Mouse (Mus musculus) neural tube, embryonic 14.5 days (tissue): ENCODE results near the gene Gm13272. TPM values are rescaled to one million over a fixed set of nuclear protein-coding genes. Genes with fewer than 3 reads are reported as not detected.
"Not testable (repeated sequence)": the region's sequence is repeated elsewhere in the genome, so short reads cannot be mapped to it uniquely, and the experiment has no call there.

Source experiments
- ATAC-seq: fragments of 200-750 bp; cut with Nextera tagmentation; 2 replicates; pipeline ENCODE4 v1.8.0; 2017; ENCODE audit warnings: low read depth, mild to moderate bottlenecking, moderate TSS enrichment, moderate library complexity
- H3K27ac ChIP-seq: fragments of 300-500 bp; sonication (generic); 2 replicates; pipeline ENCODE4 v1.5.1; 2014; ENCODE audit warnings: low read depth, mild to moderate bottlenecking, control low read depth, low read length, moderate library complexity, mixed read lengths
- H3K27me3 ChIP-seq: fragments of 300-500 bp; sonication (generic); 2 replicates; pipeline ENCODE4 v1.6.1; 2014; ENCODE audit warnings: low read length; ENCODE audit not compliant: control insufficient read depth, insufficient read depth
- H3K36me3 ChIP-seq: fragments of 300-500 bp; sonication (generic); 2 replicates; pipeline ENCODE4 v1.6.1; 2014; ENCODE audit warnings: low read length, mixed read lengths; ENCODE audit not compliant: control insufficient read depth, insufficient read depth
- H3K4me1 ChIP-seq: fragments of 300-500 bp; sonication (generic); 2 replicates; pipeline ENCODE4 v1.6.1; 2014; ENCODE audit warnings: low read length; ENCODE audit not compliant: control insufficient read depth, insufficient read depth
- H3K4me2 ChIP-seq: fragments of 300-500 bp; sonication (generic); 2 replicates; pipeline ENCODE4 v1.6.1; 2014; ENCODE audit warnings: mild to moderate bottlenecking, low read depth, low read length, control low read depth
- H3K4me3 ChIP-seq: fragments of 300-500 bp; sonication (generic); 2 replicates; pipeline ENCODE4 v1.5.1; 2014; ENCODE audit warnings: low read depth, low read length, control low read depth, mixed read lengths
- H3K9ac ChIP-seq: fragments of 300-500 bp; sonication (generic); replicated peaks from 2 replicates; pipeline ENCODE4 v1.6.1; 2014; ENCODE audit warnings: low read depth, mild to moderate bottlenecking, control low read depth, low read length, mixed read lengths
- H3K9me3 ChIP-seq: fragments of 300-500 bp; sonication (generic); 2 replicates; pipeline ENCODE4 v1.6.1; 2016; ENCODE audit warnings: low read length; ENCODE audit not compliant: control insufficient read depth
- WGBS: fragments of 180-500 bp; shearing (Covaris S2); extraction: QIAGEN DNeasy Blood & Tissue Kit; methylation state at CpG from one replicate; pipeline ENCODE4 v1.1.7; 2014; 5-methylcytosine and 5-hydroxymethylcytosine counted together
- polyA plus RNA-seq: library from polyadenylated mRNA; unstranded; fragments of >200 nt; fragmentation: Nextera tagmentation; extraction: Ambion mirVana; gene quantifications from 2 replicates; pipeline ENCODE4 v1.2.1, GENCODE M21; 2014

Gene Gm13272
- polyA plus RNA-seq, 1 experiment from 2014 or later, result not detected

DNA sequence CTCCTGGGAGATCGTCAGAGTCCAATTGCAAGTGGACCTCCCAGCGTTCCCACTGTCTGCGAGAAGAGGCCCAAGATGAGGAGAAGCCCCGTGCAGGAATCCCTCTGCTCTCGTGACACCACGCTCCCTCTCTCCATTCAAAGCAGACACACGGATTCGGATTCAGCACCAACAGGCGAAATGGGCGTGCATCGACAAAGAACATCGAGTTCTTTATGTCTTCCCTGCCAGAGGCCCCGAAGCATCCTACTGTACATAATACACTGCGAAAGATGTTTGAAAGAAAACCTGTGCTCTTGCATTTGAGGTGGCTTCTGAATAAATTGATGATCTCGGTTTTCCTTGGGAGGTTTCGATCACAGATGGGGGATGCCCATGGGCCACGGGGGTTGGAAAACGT, 670 bp downstream of the Gm13272 start:
- not testable (repeated sequence) for H3K4me1 ChIP-seq, H3K36me3 ChIP-seq, H3K4me2 ChIP-seq, H3K4me3 ChIP-seq, H3K27ac ChIP-seq, H3K27me3 ChIP-seq, ATAC-seq, H3K9me3 ChIP-seq, H3K9ac ChIP-seq
- WGBS, result 48% methylated on average over 15 of the region's 18 CpGs

DNA sequence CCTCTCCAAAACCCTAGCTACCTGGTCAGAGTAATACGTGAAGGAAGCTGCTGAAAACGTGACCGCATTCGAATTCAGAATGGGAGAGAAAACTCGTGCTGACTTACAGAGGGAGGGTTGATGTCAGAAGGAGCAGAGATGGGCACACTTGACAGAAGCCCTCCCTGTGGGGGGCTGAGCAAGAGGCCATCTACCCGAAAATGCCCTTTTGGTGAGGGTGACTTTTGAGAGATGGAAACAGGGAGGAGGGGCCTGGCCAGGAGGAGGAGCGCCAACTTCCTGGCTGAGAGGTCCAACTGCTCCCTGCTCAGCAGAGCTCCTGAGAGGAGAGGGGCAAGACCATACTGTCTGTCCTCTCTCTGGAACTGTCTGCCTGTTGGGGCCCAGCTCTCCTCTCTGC, 2.2 kb downstream of the Gm13272 start, which contains the start of gene Ifnz:
Gene Ifnz, plus strand, starts transcription at position 301 of the 400 bp plus-strand sequence.
- H3K9ac ChIP-seq, H3K4me3 ChIP-seq, H3K27ac ChIP-seq, H3K36me3 ChIP-seq, H3K27me3 ChIP-seq, H3K4me2 ChIP-seq, ATAC-seq, H3K9me3 ChIP-seq, H3K4me1 ChIP-seq: not testable (repeated sequence)
- whole genome bisulfite sequencing, result 9% methylated on average over 1 of the region's 7 CpGs

DNA sequence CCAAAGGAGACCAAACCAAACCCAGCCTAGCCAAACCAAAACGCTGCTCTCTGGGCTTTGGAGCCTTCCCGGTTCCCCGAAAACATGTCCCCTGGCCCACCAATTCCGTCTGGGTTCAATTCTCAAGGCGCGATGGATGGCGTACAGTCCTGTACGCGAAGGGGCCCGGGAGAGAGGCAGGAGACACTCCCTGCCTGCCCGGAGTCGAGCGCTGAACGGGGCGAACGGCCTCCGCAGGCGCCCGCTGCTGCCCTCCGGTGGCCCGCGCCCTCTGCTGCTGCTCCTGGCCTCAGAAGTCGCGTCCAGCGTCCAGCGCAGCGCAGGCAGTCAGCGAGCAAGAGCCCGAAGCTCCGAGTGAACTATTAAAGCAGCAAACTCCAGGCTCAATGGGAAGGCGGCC, 2.7 kb downstream of the Gm13272 start:
- not testable (repeated sequence) for H3K36me3 ChIP-seq, H3K4me2 ChIP-seq, H3K9me3 ChIP-seq, H3K4me3 ChIP-seq, ATAC-seq, H3K27ac ChIP-seq, H3K27me3 ChIP-seq, H3K9ac ChIP-seq, H3K4me1 ChIP-seq
- 0% methylated on average over 4 of the region's 31 CpGs for WGBS

DNA sequence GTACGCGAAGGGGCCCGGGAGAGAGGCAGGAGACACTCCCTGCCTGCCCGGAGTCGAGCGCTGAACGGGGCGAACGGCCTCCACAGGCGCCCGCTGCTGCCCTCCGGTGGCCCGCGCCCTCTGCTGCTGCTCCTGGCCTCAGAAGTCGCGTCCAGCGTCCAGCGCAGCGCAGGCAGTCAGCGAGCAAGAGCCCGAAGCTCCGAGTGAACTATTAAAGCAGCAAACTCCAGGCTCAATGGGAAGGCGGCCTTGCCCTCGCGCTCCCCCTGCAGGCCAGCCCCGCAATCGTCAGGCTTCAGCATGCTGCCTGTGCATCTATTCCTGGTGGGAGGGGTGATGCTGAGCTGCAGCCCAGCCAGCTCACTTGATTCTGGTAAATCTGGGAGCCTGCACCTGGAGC, 5.8 kb downstream of the Gm13272 start, which contains the start of gene Gm13276:
Gene Gm13276, plus strand, starts transcription at position 301 of the 400 bp plus-strand sequence.
- no CpG with 5 or more reads among the region's 27 CpGs for WGBS
- H3K27ac ChIP-seq, H3K4me3 ChIP-seq, H3K9me3 ChIP-seq, H3K36me3 ChIP-seq, ATAC-seq, H3K9ac ChIP-seq, H3K4me1 ChIP-seq, H3K4me2 ChIP-seq, H3K27me3 ChIP-seq: not testable (repeated sequence)

DNA sequence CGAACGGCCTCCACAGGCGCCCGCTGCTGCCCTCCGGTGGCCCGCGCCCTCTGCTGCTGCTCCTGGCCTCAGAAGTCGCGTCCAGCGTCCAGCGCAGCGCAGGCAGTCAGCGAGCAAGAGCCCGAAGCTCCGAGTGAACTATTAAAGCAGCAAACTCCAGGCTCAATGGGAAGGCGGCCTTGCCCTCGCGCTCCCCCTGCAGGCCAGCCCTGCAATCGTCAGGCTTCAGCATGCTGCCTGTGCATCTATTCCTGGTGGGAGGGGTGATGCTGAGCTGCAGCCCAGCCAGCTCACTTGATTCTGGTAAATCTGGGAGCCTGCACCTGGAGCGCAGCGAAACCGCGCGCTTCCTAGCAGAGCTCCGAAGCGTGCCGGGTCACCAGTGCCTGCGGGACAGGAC, 8.8 kb downstream of the Gm13272 start, which contains the start of gene Gm13277:
Gene Gm13277, plus strand, starts transcription at position 231 of the 400 bp plus-strand sequence.
- H3K36me3 ChIP-seq, H3K9ac ChIP-seq, H3K4me1 ChIP-seq, H3K27me3 ChIP-seq, H3K4me3 ChIP-seq, H3K27ac ChIP-seq, H3K9me3 ChIP-seq, H3K4me2 ChIP-seq, ATAC-seq: not testable (repeated sequence)
- WGBS, result 0% methylated on average over 1 of the region's 28 CpGs

DNA sequence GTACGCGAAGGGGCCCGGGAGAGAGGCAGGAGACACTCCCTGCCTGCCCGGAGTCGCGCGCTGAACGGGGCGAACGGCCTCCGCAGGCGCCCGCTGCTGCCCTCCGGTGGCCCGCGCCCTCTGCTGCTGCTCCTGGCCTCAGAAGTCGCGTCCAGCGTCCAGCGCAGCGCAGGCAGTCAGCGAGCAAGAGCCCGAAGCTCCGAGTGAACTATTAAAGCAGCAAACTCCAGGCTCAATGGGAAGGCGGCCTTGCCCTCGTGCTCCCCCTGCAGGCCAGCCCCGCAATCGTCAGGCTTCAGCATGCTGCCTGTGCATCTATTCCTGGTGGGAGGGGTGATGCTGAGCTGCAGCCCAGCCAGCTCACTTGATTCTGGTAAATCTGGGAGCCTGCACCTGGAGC, 11.6 kb downstream of the Gm13272 start, which contains the start of gene Gm13278:
Gene Gm13278, plus strand, starts transcription at position 301 of the 400 bp plus-strand sequence.
- not testable (repeated sequence) for ATAC-seq, H3K4me2 ChIP-seq, H3K4me1 ChIP-seq, H3K9ac ChIP-seq, H3K27ac ChIP-seq, H3K4me3 ChIP-seq, H3K36me3 ChIP-seq, H3K9me3 ChIP-seq, H3K27me3 ChIP-seq
- WGBS, result no CpG with 5 or more reads among the region's 28 CpGs

DNA sequence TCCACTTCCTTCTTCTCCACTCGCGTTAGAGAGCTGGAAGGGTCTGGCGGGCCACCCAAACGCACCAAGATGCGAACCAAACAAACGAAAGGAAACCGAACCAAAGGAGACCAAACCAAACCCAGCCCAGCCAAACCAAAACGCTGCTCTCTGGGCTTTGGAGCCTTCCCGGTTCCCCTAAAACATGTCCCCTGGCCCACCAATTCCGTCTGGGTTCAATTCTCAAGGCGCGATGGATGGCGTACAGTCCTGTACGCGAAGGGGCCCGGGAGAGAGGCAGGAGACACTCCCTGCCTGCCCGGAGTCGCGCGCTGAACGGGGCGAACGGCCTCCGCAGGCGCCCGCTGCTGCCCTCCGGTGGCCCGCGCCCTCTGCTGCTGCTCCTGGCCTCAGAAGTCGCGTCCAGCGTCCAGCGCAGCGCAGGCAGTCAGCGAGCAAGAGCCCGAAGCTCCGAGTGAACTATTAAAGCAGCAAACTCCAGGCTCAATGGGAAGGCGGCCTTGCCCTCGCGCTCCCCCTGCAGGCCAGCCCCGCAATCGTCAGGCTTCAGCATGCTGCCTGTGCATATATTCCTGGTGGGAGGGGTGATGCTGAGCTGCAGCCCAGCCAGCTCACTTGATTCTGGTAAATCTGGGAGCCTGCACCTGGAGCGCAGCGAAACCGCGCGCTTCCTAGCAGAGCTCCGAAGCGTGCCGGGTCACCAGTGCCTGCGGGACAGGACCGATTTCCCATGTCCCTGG, 14.5 kb downstream of the Gm13272 start, which contains the start of gene Gm13275:
Gene Gm13275, plus strand, starts transcription at position 552 of the 740 bp plus-strand sequence.
- not testable (repeated sequence) for H3K4me3 ChIP-seq, H3K36me3 ChIP-seq, H3K9ac ChIP-seq, H3K4me2 ChIP-seq, H3K9me3 ChIP-seq, ATAC-seq, H3K27me3 ChIP-seq, H3K4me1 ChIP-seq, H3K27ac ChIP-seq
- 2% methylated on average over 5 of the region's 52 CpGs for WGBS

DNA sequence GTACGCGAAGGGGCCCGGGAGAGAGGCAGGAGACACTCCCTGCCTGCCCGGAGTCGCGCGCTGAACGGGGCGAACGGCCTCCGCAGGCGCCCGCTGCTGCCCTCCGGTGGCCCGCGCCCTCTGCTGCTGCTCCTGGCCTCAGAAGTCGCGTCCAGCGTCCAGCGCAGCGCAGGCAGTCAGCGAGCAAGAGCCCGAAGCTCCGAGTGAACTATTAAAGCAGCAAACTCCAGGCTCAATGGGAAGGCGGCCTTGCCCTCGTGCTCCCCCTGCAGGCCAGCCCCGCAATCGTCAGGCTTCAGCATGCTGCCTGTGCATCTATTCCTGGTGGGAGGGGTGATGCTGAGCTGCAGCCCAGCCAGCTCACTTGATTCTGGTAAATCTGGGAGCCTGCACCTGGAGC, 17.4 kb downstream of the Gm13272 start, which contains the start of gene Gm13279:
Gene Gm13279, plus strand, starts transcription at position 301 of the 400 bp plus-strand sequence.
- not testable (repeated sequence) for H3K36me3 ChIP-seq, H3K9me3 ChIP-seq, H3K9ac ChIP-seq, H3K27me3 ChIP-seq, H3K4me2 ChIP-seq, H3K4me1 ChIP-seq, ATAC-seq, H3K4me3 ChIP-seq, H3K27ac ChIP-seq
- no CpG with 5 or more reads among the region's 28 CpGs for WGBS

DNA sequence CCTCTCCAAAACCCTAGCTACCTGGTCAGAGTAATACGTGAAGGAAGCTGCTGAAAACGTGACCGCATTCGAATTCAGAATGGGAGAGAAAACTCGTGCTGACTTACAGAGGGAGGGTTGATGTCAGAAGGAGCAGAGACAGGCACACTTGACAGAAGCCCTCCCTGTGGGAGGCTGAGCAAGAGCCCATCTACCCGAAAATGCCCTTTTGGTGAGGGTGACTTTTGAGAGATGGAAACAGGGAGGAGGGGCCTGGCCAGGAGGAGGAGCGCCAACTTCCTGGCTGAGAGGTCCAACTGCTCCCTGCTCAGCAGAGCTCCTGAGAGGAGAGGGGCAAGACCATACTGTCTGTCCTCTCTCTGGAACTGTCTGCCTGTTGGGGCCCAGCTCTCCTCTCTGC, 19.7 kb downstream of the Gm13272 start, which contains the start of gene Gm13285:
Gene Gm13285, plus strand, starts transcription at position 301 of the 400 bp plus-strand sequence.
- WGBS, result 0% methylated on average over 1 of the region's 7 CpGs
- not testable (repeated sequence) for H3K36me3 ChIP-seq, ATAC-seq, H3K9ac ChIP-seq, H3K4me2 ChIP-seq, H3K27me3 ChIP-seq, H3K9me3 ChIP-seq, H3K4me3 ChIP-seq, H3K4me1 ChIP-seq, H3K27ac ChIP-seq
